Mouse (Mus musculus): ENCODE measurements around the gene Gm10073. TPM values are rescaled to one million over a fixed set of nuclear protein-coding genes. Genes with fewer than 3 reads are reported as not detected.
"Not testable (repeated sequence)": the region's sequence is repeated elsewhere in the genome, so short reads cannot be mapped to it uniquely, and the experiment has no call there.

The Gm10073 gene
- polyA plus RNA-seq, 1 experiment from 2014 or later, result 10.6 TPM

- no peak for ATAC-seq
- Histone ChIP-seq H3K27ac (ENCODE audit: low read length) (peak overlapping the region; percentile 91), H3K36me3 (ENCODE audit: control insufficient read depth, insufficient read depth, low read length) (no peaks in the 10 kb centered on the region), H3K27me3 (replicated peaks; ENCODE audit: control insufficient read depth, insufficient read depth, low read length) (no peaks in the 10 kb centered on the region), H3K9ac (ENCODE audit: low read depth, low read length) (0 out of 2 replicates have a peak overlapping the region, but pooled peaks have one; percentile 1), H3K4me3 (ENCODE audit: low read length) (no peak overlapping the region), H3K4me2 (ENCODE audit: low read depth, low read length) (no peak overlapping the region), H3K4me1 (ENCODE audit: control insufficient read depth, insufficient read depth, low read length) (peaks cover 10% of the 10 kb centered on the region; the same call in 1 of the 2 replicates), H3K9me3 (ENCODE audit: control insufficient read depth, low read length) (no peaks in the 10 kb centered on the region)
- 80% methylated on average over 3 of the region's 3 CpGs for WGBS
Measured at GRCm38 (mm10) chr8:106585671-106586037, 12.4 kb upstream of the Gm10073 start.

GRCm38 (mm10) chr8:106584942-106585670, 11.8 kb upstream of the Gm10073 start:
- ATAC-seq, result peak; percentile 92
- 33% methylated on average over 11 of the region's 11 CpGs for WGBS
- H3K27ac ChIP-seq (ENCODE audit: low read length), result peak overlapping the region; percentile 91

GRCm38 (mm10) chr8:106581344-106582088, 8.3 kb upstream of the Gm10073 start:
- H3K9ac ChIP-seq (ENCODE audit: low read depth, low read length), result no peak overlapping the region
- no peaks in the 10 kb centered on the region for H3K36me3 ChIP-seq (ENCODE audit: control insufficient read depth, insufficient read depth, low read length)
- H3K4me3 ChIP-seq (ENCODE audit: low read length), result no peak overlapping the region
- no peak overlapping the region for H3K4me2 ChIP-seq (ENCODE audit: low read depth, low read length)
- H3K27me3 ChIP-seq (replicated peaks; ENCODE audit: control insufficient read depth, insufficient read depth, low read length), result no peaks in the 10 kb centered on the region
- no peaks in the 10 kb centered on the region for H3K9me3 ChIP-seq (ENCODE audit: control insufficient read depth, low read length)
- peaks cover 16% of the 10 kb centered on the region for H3K4me1 ChIP-seq (ENCODE audit: control insufficient read depth, insufficient read depth, low read length)
- H3K27ac ChIP-seq (ENCODE audit: low read length), result peak overlapping the region; percentile 58
- WGBS, result 55% methylated on average over 6 of the region's 6 CpGs
- peak; percentile 36 for ATAC-seq

More at GRCm38 (mm10) chr8:106584942-106585670, 11.8 kb upstream of the Gm10073 start:
- Histone ChIP-seq H3K9me3 (ENCODE audit: control insufficient read depth, low read length) (no peaks in the 10 kb centered on the region), H3K4me3 (ENCODE audit: low read length) (no peak overlapping the region), H3K4me1 (ENCODE audit: control insufficient read depth, insufficient read depth, low read length) (peaks cover 10% of the 10 kb centered on the region; the same call in 1 of the 2 replicates), H3K4me2 (ENCODE audit: low read depth, low read length) (no peak overlapping the region), H3K27me3 (replicated peaks; ENCODE audit: control insufficient read depth, insufficient read depth, low read length) (no peaks in the 10 kb centered on the region), H3K9ac (ENCODE audit: low read depth, low read length) (0 out of 2 replicates have a peak overlapping the region, but pooled peaks have one; percentile 1), H3K36me3 (ENCODE audit: control insufficient read depth, insufficient read depth, low read length) (no peaks in the 10 kb centered on the region)

- H3K4me2 ChIP-seq (ENCODE audit: low read depth, low read length), result no peak overlapping the region
Measured at GRCm38 (mm10) chr8:106579510-106579909, 6.2 kb upstream of the Gm10073 start.

GRCm38 (mm10) chr8:106576849-106577555, 3.7 kb upstream of the Gm10073 start:
- peak; percentile 82 for ATAC-seq
- Histone ChIP-seq H3K36me3 (ENCODE audit: control insufficient read depth, insufficient read depth, low read length) (no peaks in the 10 kb centered on the region), H3K27ac (ENCODE audit: low read length) (peak overlapping the region; percentile 82), H3K9ac (ENCODE audit: low read depth, low read length) (peak overlapping the region; percentile 19; the same call in 1 of the 2 replicates), H3K27me3 (replicated peaks; ENCODE audit: control insufficient read depth, insufficient read depth, low read length) (no peaks in the 10 kb centered on the region), H3K4me3 (ENCODE audit: low read length) (no peak overlapping the region), H3K4me2 (ENCODE audit: low read depth, low read length) (no peak overlapping the region), H3K4me1 (ENCODE audit: control insufficient read depth, insufficient read depth, low read length) (peaks cover 10% of the 10 kb centered on the region), H3K9me3 (ENCODE audit: control insufficient read depth, low read length) (no peaks in the 10 kb centered on the region)
- WGBS, result 17% methylated on average over 6 of the region's 6 CpGs

More at GRCm38 (mm10) chr8:106579510-106579909, 6.2 kb upstream of the Gm10073 start:
- Histone ChIP-seq H3K4me1 (ENCODE audit: control insufficient read depth, insufficient read depth, low read length) (peaks cover 14% of the 10 kb centered on the region), H3K27ac (ENCODE audit: low read length) (no peak overlapping the region), H3K36me3 (ENCODE audit: control insufficient read depth, insufficient read depth, low read length) (no peaks in the 10 kb centered on the region), H3K4me3 (ENCODE audit: low read length) (no peak overlapping the region), H3K27me3 (replicated peaks; ENCODE audit: control insufficient read depth, insufficient read depth, low read length) (no peaks in the 10 kb centered on the region), H3K9ac (ENCODE audit: low read depth, low read length) (no peak overlapping the region), H3K9me3 (ENCODE audit: control insufficient read depth, low read length) (no peaks in the 10 kb centered on the region)
- no peak for ATAC-seq
- WGBS, result 72% methylated on average over 2 of the region's 2 CpGs

- Histone ChIP-seq H3K4me3 (ENCODE audit: low read length) (no peak overlapping the region), H3K36me3 (ENCODE audit: control insufficient read depth, insufficient read depth, low read length) (no peaks in the 10 kb centered on the region), H3K27ac (ENCODE audit: low read length) (no peak overlapping the region), H3K27me3 (replicated peaks; ENCODE audit: control insufficient read depth, insufficient read depth, low read length) (no peaks in the 10 kb centered on the region), H3K9ac (ENCODE audit: low read depth, low read length) (no peak overlapping the region), H3K4me2 (ENCODE audit: low read depth, low read length) (no peak overlapping the region), H3K9me3 (ENCODE audit: control insufficient read depth, low read length) (no peaks in the 10 kb centered on the region), H3K4me1 (ENCODE audit: control insufficient read depth, insufficient read depth, low read length) (peaks cover 10% of the 10 kb centered on the region)
- ATAC-seq, result no peak
- WGBS, result 83% methylated on average over 4 of the region's 4 CpGs
Measured at GRCm38 (mm10) chr8:106574283-106574682, 1.0 kb upstream of the Gm10073 start.

- peak overlapping the region; percentile 78 for H3K27ac ChIP-seq (ENCODE audit: low read length)
- H3K36me3 ChIP-seq (ENCODE audit: control insufficient read depth, insufficient read depth, low read length); H3K9ac ChIP-seq (ENCODE audit: low read depth, low read length); H3K9me3 ChIP-seq (ENCODE audit: control insufficient read depth, low read length); H3K4me1 ChIP-seq (ENCODE audit: control insufficient read depth, insufficient read depth, low read length); H3K27me3 ChIP-seq (replicated peaks; ENCODE audit: control insufficient read depth, insufficient read depth, low read length); H3K4me2 ChIP-seq (ENCODE audit: low read depth, low read length); H3K4me3 ChIP-seq (ENCODE audit: low read length): not testable (repeated sequence)
- 48% methylated on average over 1 of the region's 1 CpGs for WGBS
- peak; percentile 62 for ATAC-seq
Measured at GRCm38 (mm10) chr8:106572175-106572574, 1.1 kb downstream of the Gm10073 start.

GRCm38 (mm10) chr8:106571551-106572172, 1.6 kb downstream of the Gm10073 start:
- Histone ChIP-seq H3K4me2 (ENCODE audit: low read depth, low read length) (no peak overlapping the region), H3K4me3 (ENCODE audit: low read length) (no peak overlapping the region), H3K4me1 (ENCODE audit: control insufficient read depth, insufficient read depth, low read length) (0 out of 2 replicates have a peak, but pooled peaks cover 2% of the 10 kb centered on the region), H3K27me3 (replicated peaks; ENCODE audit: control insufficient read depth, insufficient read depth, low read length) (no peaks in the 10 kb centered on the region), H3K9ac (ENCODE audit: low read depth, low read length) (no peak overlapping the region), H3K27ac (ENCODE audit: low read length) (peak overlapping the region; percentile 78), H3K36me3 (ENCODE audit: control insufficient read depth, insufficient read depth, low read length) (no peaks in the 10 kb centered on the region), H3K9me3 (ENCODE audit: control insufficient read depth, low read length) (no peaks in the 10 kb centered on the region)
- 54% methylated on average over 5 of the region's 5 CpGs for WGBS
- ATAC-seq, result peak; percentile 85

GRCm38 (mm10) chr8:106570386-106570785, 2.9 kb downstream of the Gm10073 start:
- Histone ChIP-seq H3K4me1 (ENCODE audit: control insufficient read depth, insufficient read depth, low read length) (no peaks in the 10 kb centered on the region), H3K27ac (ENCODE audit: low read length) (peak overlapping the region; percentile 78), H3K4me2 (ENCODE audit: low read depth, low read length) (no peak overlapping the region), H3K27me3 (replicated peaks; ENCODE audit: control insufficient read depth, insufficient read depth, low read length) (no peaks in the 10 kb centered on the region), H3K9me3 (ENCODE audit: control insufficient read depth, low read length) (no peaks in the 10 kb centered on the region), H3K9ac (ENCODE audit: low read depth, low read length) (no peak overlapping the region), H3K36me3 (ENCODE audit: control insufficient read depth, insufficient read depth, low read length) (no peaks in the 10 kb centered on the region), H3K4me3 (ENCODE audit: low read length) (no peak overlapping the region)
- peak; percentile 62 for ATAC-seq
- WGBS, result 51% methylated on average over 4 of the region's 4 CpGs
